Mouse (Mus musculus) spleen, adult 2 months (tissue): ENCODE measurements around the gene Zfp37. TPM values are rescaled to one million over a fixed set of nuclear protein-coding genes. Genes with fewer than 3 reads are reported as not detected.
A peak's percentile ranks its signal among the peaks of the same experiment; 100 is the strongest.

Experiments used
- DNase-seq, 2 experiments: peaks; one replicate each; pipeline versions ENCODE4 v3.0.0 to v3.0.0-alpha.2; 2012 to 2021; ENCODE audit warnings: low spot score in 2 of 2, low read depth in 1 of 2
- H3K27ac ChIP-seq: fragments of 200-500 bp; 2 replicates; pipeline ENCODE4 v1.5.1; 2012; ENCODE audit warnings: low read length, inconsistent platforms; ENCODE audit not compliant: insufficient read depth
- H3K27me3 ChIP-seq: fragments of 200-500 bp; 2 replicates; pipeline ENCODE4 v1.6.1; 2012; ENCODE audit warnings: mild to moderate bottlenecking, moderate library complexity, low read length, inconsistent platforms; ENCODE audit not compliant: control insufficient read depth, insufficient read depth
- H3K36me3 ChIP-seq: fragments of 200-500 bp; 2 replicates; pipeline ENCODE4 v1.6.1; 2012; ENCODE audit warnings: mild to moderate bottlenecking, low read length, inconsistent platforms; ENCODE audit not compliant: control insufficient read depth, insufficient read depth
- H3K4me1 ChIP-seq: fragments of 200-500 bp; 2 replicates; pipeline ENCODE4 v1.6.1; 2011; ENCODE audit warnings: inconsistent platforms; ENCODE audit not compliant: control insufficient read depth, insufficient read depth, insufficient read length
- H3K4me3 ChIP-seq: fragments of 200-500 bp; 2 replicates; pipeline ENCODE4 v1.5.1; 2011; ENCODE audit warnings: mild to moderate bottlenecking, inconsistent platforms; ENCODE audit not compliant: insufficient read depth, insufficient read length; ENCODE audit errors: extremely low read depth
- CTCF ChIP-seq: fragments of 200-500 bp; IDR thresholded peaks from 2 replicates; pipeline ENCODE4 v1.5.1; 2011; ENCODE audit warnings: mild to moderate bottlenecking, inconsistent platforms; ENCODE audit not compliant: insufficient read depth, insufficient read length, insufficient replicate concordance; ENCODE audit errors: extremely low read depth
- POLR2A ChIP-seq: fragments of 200-500 bp; IDR thresholded peaks from 2 replicates; pipeline ENCODE4 v1.6.1; 2011; ENCODE audit warnings: low read depth, low read length, inconsistent platforms
- WGBS: fragments of 180-500 bp; shearing (Covaris S2); methylation state at CpG from one replicate; pipeline ENCODE4 v1.1.7; 2018; 5-methylcytosine and 5-hydroxymethylcytosine counted together
- polyA plus RNA-seq: library from polyadenylated mRNA; depleted of rRNA; stranded (reverse); fragments of >200 nt; gene quantifications from 2 replicates; pipeline ENCODE4 v1.2.3, GENCODE M21; 2012

The Zfp37 gene
- polyA plus RNA-seq, 1 experiment: 0.11 TPM

GRCm38 (mm10) chr4:62213490-62213889 is 17.4 kb downstream of the Zfp37 start:
- TF ChIP-seq CTCF (no peak), POLR2A (no peak)
- DNase-seq: no peak
- H3K4me1 ChIP-seq: no peaks in the 10 kb centered on the region

GRCm38 (mm10) chr4:62210035-62210434 is 20.8 kb downstream of the Zfp37 start:
- TF ChIP-seq POLR2A (no peak), CTCF (no peak)
- 64% methylated on average over 4 of the region's 4 CpGs for WGBS
- H3K36me3 ChIP-seq: no peaks in the 10 kb centered on the region
- no peak for DNase-seq
- no peak overlapping the region for H3K27ac ChIP-seq
- H3K4me1 ChIP-seq: no peaks in the 10 kb centered on the region
- peaks cover 8% of the 10 kb centered on the region; the same call in 1 of the 2 replicates for H3K27me3 ChIP-seq
- no peak overlapping the region for H3K4me3 ChIP-seq

More at GRCm38 (mm10) chr4:62213490-62213889, 17.4 kb downstream of the Zfp37 start:
- H3K27ac ChIP-seq: no peak overlapping the region
- no peaks in the 10 kb centered on the region for H3K36me3 ChIP-seq
- no peak overlapping the region for H3K4me3 ChIP-seq
- H3K27me3 ChIP-seq: peaks cover 3% of the 10 kb centered on the region; the same call in 1 of the 2 replicates
- 82% methylated on average over 2 of the region's 2 CpGs for WGBS

- WGBS: 17% methylated on average over 19 of the region's 19 CpGs
- no peaks in the 10 kb centered on the region for H3K4me1 ChIP-seq
- H3K27me3 ChIP-seq: peaks cover 8% of the 10 kb centered on the region; the same call in 1 of the 2 replicates
- H3K4me3 ChIP-seq: peak overlapping the region; percentile 12; the same call in 1 of the 2 replicates
- H3K27ac ChIP-seq: no peak overlapping the region
- TF ChIP-seq CTCF (no peak), POLR2A (no peak)
- H3K36me3 ChIP-seq: no peaks in the 10 kb centered on the region
- DNase-seq: no peak
Observed at GRCm38 (mm10) chr4:62208696-62209380, 22.0 kb downstream of the Zfp37 start.

- Histone ChIP-seq H3K27me3 (peaks cover 8% of the 10 kb centered on the region; the same call in 1 of the 2 replicates), H3K36me3 (no peaks in the 10 kb centered on the region), H3K4me3 (peak overlapping the region; percentile 50; the same call in 1 of the 2 replicates), H3K4me1 (no peaks in the 10 kb centered on the region), H3K27ac (no peak overlapping the region)
- 10% methylated on average over 45 of the region's 45 CpGs for WGBS
- peak in 1 of 2 experiments; percentile 9 for DNase-seq
- TF ChIP-seq POLR2A: no peak
Observed at GRCm38 (mm10) chr4:62207851-62208695, 22.8 kb downstream of the Zfp37 start.

GRCm38 (mm10) chr4:62199923-62200529 is 30.8 kb downstream of the Zfp37 start:
- Histone ChIP-seq H3K4me1 (no peaks in the 10 kb centered on the region), H3K4me3 (no peak overlapping the region), H3K36me3 (no peaks in the 10 kb centered on the region), H3K27me3 (no peaks in the 10 kb centered on the region), H3K27ac (no peak overlapping the region)
- TF ChIP-seq POLR2A (no peak), CTCF (no peak)
- WGBS: 83% methylated on average over 7 of the region's 7 CpGs
- DNase-seq: no peak

- Histone ChIP-seq H3K27ac (no peak overlapping the region), H3K4me1 (no peaks in the 10 kb centered on the region), H3K27me3 (no peaks in the 10 kb centered on the region), H3K36me3 (no peaks in the 10 kb centered on the region; the same call in 1 of the 2 replicates), H3K4me3 (no peak overlapping the region)
- DNase-seq: no peak
- no peak for TF ChIP-seq POLR2A
- no peak for TF ChIP-seq CTCF
Observed at GRCm38 (mm10) chr4:62188778-62189177, 42.1 kb downstream of the Zfp37 start.

- Histone ChIP-seq H3K4me1 (no peaks in the 10 kb centered on the region), H3K27me3 (no peaks in the 10 kb centered on the region), H3K36me3 (no peaks in the 10 kb centered on the region), H3K4me3 (no peak overlapping the region), H3K27ac (no peak overlapping the region)
- WGBS: 42% methylated on average over 5 of the region's 5 CpGs
- DNase-seq: peak in 1 of 2 experiments; percentile 23
- TF ChIP-seq CTCF: peak; percentile 19; the same call in 1 of the 2 replicates
- no peak for TF ChIP-seq POLR2A
Observed at GRCm38 (mm10) chr4:62177282-62177681, 53.6 kb downstream of the Zfp37 start.
